Mouse (Mus musculus): Measurements from ENCODE around the gene Rapgef3. TPM values are rescaled to one million over a fixed set of nuclear protein-coding genes. Genes with fewer than 3 reads are reported as not detected.

The Rapgef3 gene
- total and polyA plus RNA-seq, 3 experiments: 6.6 to 7.4 TPM; not detected in 1

DNA sequence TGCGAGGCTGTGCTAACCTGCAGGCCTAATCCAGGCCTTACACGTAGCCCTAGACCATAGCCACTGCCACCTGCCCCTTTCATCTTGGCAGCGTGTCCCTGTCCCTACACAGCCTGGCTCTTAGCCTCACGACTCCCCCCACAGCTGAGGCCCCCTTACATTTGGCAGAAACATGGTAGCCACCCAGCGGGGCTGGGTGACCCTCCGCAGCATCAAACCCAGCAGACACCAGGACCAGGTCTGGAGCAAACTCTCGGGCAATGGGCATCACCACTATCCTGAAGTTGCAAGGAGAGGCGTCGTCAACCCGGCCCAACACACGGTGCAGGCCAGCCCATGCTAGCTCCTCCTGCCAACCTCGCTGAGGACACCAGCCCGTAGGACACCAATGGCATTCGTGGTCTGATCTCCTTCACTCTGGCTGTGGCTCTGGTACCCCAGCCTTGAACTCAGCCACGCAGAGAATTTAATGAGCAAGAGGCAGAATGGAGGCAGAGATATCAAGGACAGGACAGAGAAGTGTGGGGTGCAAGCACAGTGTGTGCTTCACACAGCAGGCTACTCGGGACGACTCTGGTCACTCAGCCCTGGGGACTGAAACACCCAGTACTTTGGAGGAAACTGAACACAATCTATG is 29.0 kb upstream of the Rapgef3 start:
- H3K9ac ChIP-seq (ENCODE audit: control insufficient read depth, low read depth, low read length, poor library complexity, severe bottlenecking): no peak overlapping the region
- H3K79me2 ChIP-seq (ENCODE audit: control insufficient read depth, insufficient read depth, low read length, poor library complexity): no peaks in the 10 kb centered on the region
- no peaks in the 10 kb centered on the region for H3K27me3 ChIP-seq (ENCODE audit: control insufficient read depth in 1 of 2, insufficient read depth in 2 of 2, low read length in 2 of 2)
- peaks cover 0 to 63% of the 10 kb centered on the region in 2 experiments; a peak in 2 of 4 replicates for H3K36me3 ChIP-seq (ENCODE audit: control insufficient read depth in 1 of 2, insufficient read depth in 2 of 2, low read length in 2 of 2)
- TF ChIP-seq POLR2A (IDR thresholded peaks at IDR 0.05; ENCODE audit: control insufficient read depth in 1 of 2, insufficient read depth in 1 of 2, low read depth in 1 of 2, low read length in 2 of 2, poor library complexity in 1 of 2) (0 out of 4 replicates have a peak, but pooled peaks of 1 of the 2 experiments have one; percentile 16), BHLHE40 (IDR thresholded peaks at IDR 0.05; ENCODE audit: borderline replicate concordance, low read depth, low read length) (no peak), ZMIZ1 (IDR thresholded peaks at IDR 0.05; ENCODE audit: low read depth, low read length) (no peak), POLR2AphosphoS5 (IDR thresholded peaks at IDR 0.05; ENCODE audit: borderline replicate concordance, low read depth, low read length) (0 out of 2 replicates have a peak, but pooled peaks have one; percentile 13), ELF1 (IDR thresholded peaks at IDR 0.05; ENCODE audit: low read depth, low read length) (no peak), RCOR1 (IDR thresholded peaks at IDR 0.05; ENCODE audit: low read depth, low read length) (no peak), TAL1 (IDR thresholded peaks at IDR 0.05; ENCODE audit: low read length) (no peak), MEF2A (IDR thresholded peaks at IDR 0.05; ENCODE audit: extremely low read depth, insufficient replicate concordance, low read depth, low read length, poor library complexity, severe bottlenecking) (no peak), USF2 (IDR thresholded peaks at IDR 0.05; ENCODE audit: borderline replicate concordance in 1 of 2, insufficient read depth in 1 of 2, low read depth in 1 of 2, low read length in 2 of 2) (no peak), E2F4 (IDR thresholded peaks at IDR 0.05; ENCODE audit: borderline replicate concordance, low read depth, low read length) (no peak), ZKSCAN1 (IDR thresholded peaks at IDR 0.05; ENCODE audit: low read depth, low read length) (no peak), GATA1 (IDR thresholded peaks at IDR 0.05; ENCODE audit: low read depth, low read length) (no peak), MAZ (IDR thresholded peaks at IDR 0.05; ENCODE audit: low read depth, low read length) (no peak), SIN3A (IDR thresholded peaks at IDR 0.05; ENCODE audit: low read length) (no peak), TBP (IDR thresholded peaks at IDR 0.05; ENCODE audit: low read depth, low read length) (no peak), CHD2 (IDR thresholded peaks at IDR 0.05; ENCODE audit: low read length) (no peak), RAD21 (IDR thresholded peaks at IDR 0.05; ENCODE audit: low read depth, low read length) (no peak)
- no peaks in the 10 kb centered on the region for H3K9me3 ChIP-seq (replicated peaks; ENCODE audit: insufficient read depth, low read length)
- H3K4me3 ChIP-seq (ENCODE audit: control insufficient read depth in 1 of 2, insufficient read depth in 1 of 2, low read depth in 2 of 2, low read length in 2 of 2): no peak overlapping the region
- H3K4me1 ChIP-seq (ENCODE audit: control insufficient read depth in 1 of 2, insufficient read depth in 2 of 2, low read length in 2 of 2): no peaks in the 10 kb centered on the region
- no peak overlapping the region for H3K27ac ChIP-seq (ENCODE audit: control insufficient read depth, low read depth, low read length)
- DNase-seq (ENCODE audit: low read depth, low spot score): no peak

DNA sequence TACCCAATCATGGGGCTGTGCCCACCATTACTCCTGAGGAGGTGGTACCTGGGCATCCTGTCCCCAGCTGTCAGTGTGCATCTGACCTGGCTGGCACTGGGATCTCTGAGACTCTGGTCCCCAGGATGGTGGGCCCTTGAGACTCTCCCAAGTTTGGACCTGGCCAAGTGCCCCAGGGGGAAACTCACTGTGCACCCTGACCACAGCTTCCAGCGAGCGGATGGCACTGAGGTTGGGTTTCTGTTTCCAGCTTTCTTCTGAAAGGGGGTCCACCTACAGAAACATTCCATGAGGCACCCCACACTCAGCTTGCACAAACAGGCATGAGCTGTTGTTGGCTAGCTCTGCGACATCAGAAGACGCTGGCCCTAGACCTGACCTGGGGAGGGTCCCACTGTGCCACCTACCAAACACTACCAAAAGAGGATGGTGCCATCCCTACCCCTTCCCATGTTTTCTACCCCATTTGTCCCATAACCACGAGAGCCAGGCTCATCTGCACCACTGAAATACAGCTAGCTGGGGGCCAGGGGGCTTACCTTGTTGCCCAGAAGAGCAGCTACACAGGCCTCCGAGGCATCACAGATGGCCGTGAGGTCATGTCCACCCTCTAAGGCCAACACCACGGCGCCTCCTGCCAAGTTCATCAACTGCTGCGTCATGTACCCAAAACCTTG is 27.9 kb upstream of the Rapgef3 start:
- Histone ChIP-seq H3K9ac (ENCODE audit: control insufficient read depth, low read depth, low read length, poor library complexity, severe bottlenecking) (no peak overlapping the region), H3K36me3 (ENCODE audit: control insufficient read depth in 1 of 2, insufficient read depth in 2 of 2, low read length in 2 of 2) (peaks cover 0 to 55% of the 10 kb centered on the region in 2 experiments; a peak in 2 of 4 replicates), H3K4me1 (ENCODE audit: control insufficient read depth in 1 of 2, insufficient read depth in 2 of 2, low read length in 2 of 2) (no peaks in the 10 kb centered on the region)

More for the DNA sequence above, 27.9 kb upstream of the Rapgef3 start:
- Histone ChIP-seq H3K4me3 (ENCODE audit: control insufficient read depth in 1 of 2, insufficient read depth in 1 of 2, low read depth in 2 of 2, low read length in 2 of 2) (no peak overlapping the region), H3K27me3 (ENCODE audit: control insufficient read depth in 1 of 2, insufficient read depth in 2 of 2, low read length in 2 of 2) (no peaks in the 10 kb centered on the region), H3K27ac (ENCODE audit: control insufficient read depth, low read depth, low read length) (no peak overlapping the region), H3K9me3 (replicated peaks; ENCODE audit: insufficient read depth, low read length) (no peaks in the 10 kb centered on the region), H3K79me2 (ENCODE audit: control insufficient read depth, insufficient read depth, low read length, poor library complexity) (no peaks in the 10 kb centered on the region)
- no peak for DNase-seq (ENCODE audit: low read depth, low spot score)
- no peak for TF ChIP-seq USF2 (IDR thresholded peaks at IDR 0.05; ENCODE audit: borderline replicate concordance in 1 of 2, insufficient read depth in 1 of 2, low read depth in 1 of 2, low read length in 2 of 2)
- TF ChIP-seq MEF2A (IDR thresholded peaks at IDR 0.05; ENCODE audit: extremely low read depth, insufficient replicate concordance, low read depth, low read length, poor library complexity, severe bottlenecking): no peak

Measured in MEL (cell line).